In the genomic region with DNA sequence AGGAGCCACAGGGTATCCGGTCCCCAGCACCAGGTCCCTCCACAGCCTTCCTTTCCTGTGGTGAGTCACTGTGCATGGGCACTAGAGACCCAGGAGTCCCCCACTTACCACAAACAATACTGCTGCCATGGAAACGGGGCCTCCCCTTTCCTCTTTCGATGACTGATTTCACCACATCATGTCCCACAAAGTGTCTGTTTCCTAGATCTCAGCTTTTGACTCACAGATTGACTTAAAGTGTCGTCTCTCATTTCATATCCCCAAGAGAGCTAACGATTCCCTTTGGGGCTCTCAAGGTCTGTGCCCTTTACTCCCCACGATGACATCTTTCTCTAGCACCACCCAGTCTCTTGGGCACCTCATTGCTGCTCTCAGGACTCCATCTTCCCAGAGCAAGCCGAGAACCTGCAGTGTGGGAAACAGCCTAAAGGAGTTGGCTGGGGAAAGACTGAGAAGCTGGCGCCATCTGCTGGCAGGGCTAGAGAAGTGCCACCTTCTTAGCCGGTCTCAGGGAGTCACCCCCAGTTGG, we compare ENCODE assay signal across 8 mouse cellular contexts. TPM values are rescaled to one million over a fixed set of nuclear protein-coding genes. Genes with fewer than 3 reads are reported as not detected.
DNase-seq lines count a peak whose midpoint lies in the region; ATAC-seq and TF ChIP-seq lines count a peak whose summit lies in the region.

No protein-coding gene starts in this region.

- no peaks in the 10 kb centered on the region for H3K79me2 ChIP-seq in CH12.LX (replicated peaks; ENCODE audit: control insufficient read depth, extremely low read depth, insufficient read depth, poor library complexity, severe bottlenecking)

- TF ChIP-seq POLR2A in CH12.LX (IDR thresholded peaks at IDR 0.05; ENCODE audit: low read depth, low read length), result no peak

- ATAC-seq in neutrophil, adult 5-6 weeks (ENCODE audit: extremely low read depth, insufficient number of reproducible peaks, low FRiP score, poor library complexity, severe bottlenecking), result peak; percentile 67

- TF ChIP-seq RAD21 in CH12.LX (IDR thresholded peaks at IDR 0.05; ENCODE audit: low read depth, low read length), result peak; percentile 97

- dilution Hi-C loops in CH12.LX (cut with MboI; ENCODE audit: extremely low pct_ligation_motif_present, extremely low pct_unique_long_range_greater_than_20kb, low sequenced_read_pairs), result no loop called here

- peak; percentile 87 to 99 for TF ChIP-seq CTCF in CH12.LX (conservative IDR thresholded peaks at IDR 0.05 in 1 of 2, IDR thresholded peaks at IDR 0.05 in 1 of 2; ENCODE audit: low read depth in 2 of 2, low read length in 2 of 2)

- DNase-seq in 3134 (ENCODE audit: extremely low read depth, insufficient read length, low spot score) (peak; percentile 67), CH12.LX (ENCODE audit: extremely low read depth) (peak; percentile 100)
- peak; percentile 57 for DNase-seq in cerebellum, adult 8-10 months
- DNase-seq in gastrocnemius, postnatal 14 days, result peak; percentile 74
- peak; percentile 77 for DNase-seq in kidney, postnatal 10 days
- peak; percentile 69 to 74 for DNase-seq in lung, adult 18-20 months
- peak; percentile 88 for DNase-seq in thymus, postnatal 4 days

- peak; percentile 97 for TF ChIP-seq EP300 in CH12.LX (IDR thresholded peaks at IDR 0.05; ENCODE audit: low read length)

- no peak overlapping the region for H3K4me3 ChIP-seq in CH12.LX (replicated peaks in 1 of 3; ENCODE audit: low read depth in 2 of 3, low read length in 2 of 3, poor library complexity in 1 of 3)

- H3K36me3 ChIP-seq in CH12.LX (replicated peaks in 1 of 2; ENCODE audit: control insufficient read depth in 1 of 2, insufficient read depth in 1 of 2, low read length in 1 of 2), result peaks cover 9 to 26% of the 10 kb centered on the region in 2 experiments

- intact Hi-C loops in gastrocnemius, postnatal 14 days (cut with DNase I; ENCODE audit: low total_unique reads), result loop anchor here (2.0 to 5.0 kb wide), 2 partner anchors 35 to 115 kb away; no protein-coding TSS in a partner anchor

- no peak overlapping the region for H3K27ac ChIP-seq in CH12.LX (ENCODE audit: insufficient read depth, low read depth)

- peaks cover 22 to 38% of the 10 kb centered on the region in 2 experiments for H3K4me1 ChIP-seq in CH12.LX (ENCODE audit: control insufficient read depth in 1 of 2, insufficient read depth in 2 of 2)

- no peaks in the 10 kb centered on the region for H3K9me3 ChIP-seq in CH12.LX (replicated peaks; ENCODE audit: low read length)

- H3K9ac ChIP-seq in CH12.LX (ENCODE audit: insufficient read depth, low read depth), result no peak overlapping the region

- H3K4me2 ChIP-seq in CH12.LX (ENCODE audit: insufficient read depth, low read depth, poor library complexity, severe bottlenecking), result peak overlapping the region; percentile 74

- H3K27me3 ChIP-seq in CH12.LX (replicated peaks), result peaks cover 13% of the 10 kb centered on the region

- in situ Hi-C loops in CH12.LX (cut with MboI; ENCODE audit: low pct_ligation_motif_present, low pct_unique_long_range_greater_than_20kb, low sequenced_read_pairs), result loop anchor here (5.0 kb wide), 2 partner anchors 35 to 115 kb away; no protein-coding TSS in a partner anchor

TF ChIP-seq in CH12.LX, 34 proteins besides CTCF, POLR2A, EP300 and RAD21:
- TF ChIP-seq USF1 (IDR thresholded peaks at IDR 0.05; ENCODE audit: low read depth, low read length) (no peak), CHD1 (IDR thresholded peaks at IDR 0.05; ENCODE audit: low read depth, low read length) (no peak), UBTF (IDR thresholded peaks at IDR 0.05; ENCODE audit: low read depth, low read length) (no peak), RCOR1 (conservative IDR thresholded peaks at IDR 0.05; ENCODE audit: low read depth, low read length) (peak; percentile 98; the same call in 1 of the 2 replicates), MAX (IDR thresholded peaks at IDR 0.05; ENCODE audit: low read length) (peak; percentile 62; the same call in 1 of the 2 replicates), ZC3H11A (IDR thresholded peaks at IDR 0.05; ENCODE audit: low read depth, low read length) (peak; percentile 96), KAT2A (IDR thresholded peaks at IDR 0.05; ENCODE audit: insufficient replicate concordance, low read length) (peak; percentile 84), NELFE (IDR thresholded peaks at IDR 0.05; ENCODE audit: low read depth, low read length) (no peak), SIN3A (IDR thresholded peaks at IDR 0.05; ENCODE audit: low read length) (peak; percentile 96), MEF2A (IDR thresholded peaks at IDR 0.05; ENCODE audit: borderline replicate concordance, low read depth, low read length) (peak; percentile 95), BHLHE40 (IDR thresholded peaks at IDR 0.05; ENCODE audit: low read depth, low read length) (peak; percentile 92), JUN (IDR thresholded peaks at IDR 0.05; ENCODE audit: insufficient read depth, low read depth, low read length) (peak; percentile 93), ZMIZ1 (IDR thresholded peaks at IDR 0.05; ENCODE audit: low read depth, low read length) (no peak), ZNF384 (IDR thresholded peaks at IDR 0.05; ENCODE audit: low read depth, low read length) (no peak), JUND (conservative IDR thresholded peaks at IDR 0.05; ENCODE audit: low read depth, low read length) (peak; percentile 87; the same call in 1 of the 2 replicates), USF2 (conservative IDR thresholded peaks at IDR 0.05; ENCODE audit: low read depth, low read length) (no peak), MAZ (IDR thresholded peaks at IDR 0.05; ENCODE audit: low read depth, low read length) (peak; percentile 82), SMC3 (IDR thresholded peaks at IDR 0.05; ENCODE audit: low read depth, low read length) (peak; percentile 99), MXI1 (IDR thresholded peaks at IDR 0.05; ENCODE audit: low read depth, low read length) (peak; percentile 94), TBP (conservative IDR thresholded peaks at IDR 0.05; ENCODE audit: low read depth, low read length) (no peak), E2F4 (IDR thresholded peaks at IDR 0.05; ENCODE audit: insufficient replicate concordance, low read depth, low read length) (no peak), ETS1 (conservative IDR thresholded peaks at IDR 0.05; ENCODE audit: low read depth, low read length) (peak; percentile 98), ELF1 (IDR thresholded peaks at IDR 0.05; ENCODE audit: low read depth, low read length) (peak; percentile 52), MYC (IDR thresholded peaks at IDR 0.05; ENCODE audit: low read depth, low read length) (peak; percentile 64; the same call in 1 of the 2 replicates), GABPA (IDR thresholded peaks at IDR 0.05; ENCODE audit: insufficient replicate concordance, low read depth, low read length) (no peak), NRF1 (IDR thresholded peaks at IDR 0.05; ENCODE audit: low read depth, low read length) (no peak; the same call in none of the 2 replicates), HCFC1 (IDR thresholded peaks at IDR 0.05; ENCODE audit: low read depth, low read length) (no peak; the same call in 1 of the 2 replicates), CHD2 (IDR thresholded peaks at IDR 0.05; ENCODE audit: low read length) (peak; percentile 88), MAFK (IDR thresholded peaks at IDR 0.05; ENCODE audit: insufficient replicate concordance, low read length) (peak; percentile 93), IRF4 (IDR thresholded peaks at IDR 0.05; ENCODE audit: low read depth, low read length) (peak; percentile 99), POLR2AphosphoS2 (IDR thresholded peaks at IDR 0.05; ENCODE audit: low read depth, low read length) (no peak), TCF12 (IDR thresholded peaks at IDR 0.05; ENCODE audit: low read depth, low read length) (peak; percentile 95), PAX5 (IDR thresholded peaks at IDR 0.05; ENCODE audit: low read length) (no peak), ZKSCAN1 (IDR thresholded peaks at IDR 0.05; ENCODE audit: borderline replicate concordance, low read depth, low read length) (no peak)

RNA-seq across cellular contexts. Expression of gene Mex3a, which starts 10.3 kb away (rescaled TPM):
- total RNA-seq in CH12.LX (2012; rRNA removed) (3.4 and 4.9 TPM in 2 replicates), CH12.LX (2014; rRNA removed) (0.86 and 1.1 TPM in 2 replicates)
- 2.0 and 2.5 TPM in 2 replicates for polyA plus RNA-seq in CH12.LX (2012; ENCODE audit: insufficient read length, low read depth)
- total RNA-seq in gastrocnemius, postnatal 14 days (2021), result 1 to 10 TPM in 1 of 2 experiments, under 1 TPM in 1; 0.64 to 1.6 TPM
- total RNA-seq in neutrophil, adult 5-6 weeks (2017), result 0.47 and 0.49 TPM in 2 replicates

RNA-seq across cellular contexts. Expression of gene Lmna, which starts 12.1 kb away (rescaled TPM):
- total RNA-seq in CH12.LX (2012; rRNA removed) (60.7 and 67.7 TPM in 2 replicates), CH12.LX (2014; rRNA removed) (16.1 and 19.8 TPM in 2 replicates)
- 17.2 and 21.5 TPM in 2 replicates for polyA plus RNA-seq in CH12.LX (2012; ENCODE audit: insufficient read length, low read depth)
- 100 to 1,000 TPM; 125 to 161 TPM for total RNA-seq in gastrocnemius, postnatal 14 days (2021)
- 8.1 and 9.4 TPM in 2 replicates for total RNA-seq in neutrophil, adult 5-6 weeks (2017)

RNA-seq across cellular contexts. Expression of gene Rab25, which starts 26.2 kb away (rescaled TPM):
- total RNA-seq in CH12.LX (2012; rRNA removed) (4.1 and 7.1 TPM in 2 replicates), CH12.LX (2014; rRNA removed) (0.76 and 0.79 TPM in 2 replicates)
- 1.8 and 2.0 TPM in 2 replicates for polyA plus RNA-seq in CH12.LX (2012; ENCODE audit: insufficient read length, low read depth)
- not detected for total RNA-seq in gastrocnemius, postnatal 14 days (2021)
- total RNA-seq in neutrophil, adult 5-6 weeks (2017), result 0.47 and 1.1 TPM in 2 replicates

RNA-seq across cellular contexts. Expression of gene Lamtor2, which starts 31.0 kb away (rescaled TPM):
- total RNA-seq in CH12.LX (2012; rRNA removed) (73.2 and 96.6 TPM in 2 replicates), CH12.LX (2014; rRNA removed) (42.3 and 44.0 TPM in 2 replicates)
- 56.0 and 83.9 TPM in 2 replicates for polyA plus RNA-seq in CH12.LX (2012; ENCODE audit: insufficient read length, low read depth)
- total RNA-seq in gastrocnemius, postnatal 14 days (2021), result 10 to 100 TPM; 78.3 to 80.4 TPM
- 66.6 and 68.0 TPM in 2 replicates for total RNA-seq in neutrophil, adult 5-6 weeks (2017)

RNA-seq across cellular contexts. Expression of gene Ubqln4, which starts 31.7 kb away (rescaled TPM):
- total RNA-seq in CH12.LX (2012; rRNA removed), result 39.6 and 47.3 TPM in 2 replicates
- 22.4 and 22.8 TPM in 2 replicates for total RNA-seq in CH12.LX (2014; rRNA removed)
- 55.7 and 62.2 TPM in 2 replicates for polyA plus RNA-seq in CH12.LX (2012; ENCODE audit: insufficient read length, low read depth)
- total RNA-seq in gastrocnemius, postnatal 14 days (2021), result 10 to 100 TPM; 42.0 to 45.5 TPM
- total RNA-seq in neutrophil, adult 5-6 weeks (2017), result 25.3 and 26.3 TPM in 2 replicates
